Comparison of ENCODE assay signal across 8 mouse cellular contexts in genomic region chr14:19985912-19986613, GRCm38 (mm10). TPM values are rescaled to one million over a fixed set of nuclear protein-coding genes. Genes with fewer than 3 reads are reported as not detected.
DNase-seq lines count a peak whose midpoint lies in the region; ATAC-seq and TF ChIP-seq lines count a peak whose summit lies in the region.

No protein-coding gene starts in this region.

- no peaks in the 10 kb centered on the region for H3K36me3 ChIP-seq in embryonic facial prominence, embryonic 15.5 days
- no peaks in the 10 kb centered on the region for H3K36me3 ChIP-seq in hindbrain, postnatal 0 days (ENCODE audit: insufficient read depth, low read length)
- H3K36me3 ChIP-seq in midbrain, embryonic 14.5 days (ENCODE audit: control insufficient read depth, insufficient read depth, low read length) = no peaks in the 10 kb centered on the region

- no peak for DNase-seq in left cerebral cortex, adult 2 months (ENCODE audit: extremely low spot score in 1 of 2, low spot score in 2 of 2)
- DNase-seq in left cerebral cortex, adult 9 months (ENCODE audit: low spot score in 2 of 2) = no peak
- DNase-seq in hindbrain, postnatal 0 days (ENCODE audit: low spot score) = no peak
- no peak for DNase-seq in midbrain, embryonic 14.5 days
- DNase-seq in left cerebral cortex, postnatal 14 days (ENCODE audit: low spot score in 2 of 2) = no peak
- DNase-seq in right cerebral cortex, postnatal 10 days (ENCODE audit: low spot score in 2 of 2) = no peak
- DNase-seq in left cerebral cortex, adult 18-20 months (ENCODE audit: low spot score in 2 of 2) = no peak

- no peaks in the 10 kb centered on the region for H3K27me3 ChIP-seq in embryonic facial prominence, embryonic 15.5 days
- no peaks in the 10 kb centered on the region for H3K27me3 ChIP-seq in hindbrain, postnatal 0 days (ENCODE audit: insufficient read depth, low read length)
- H3K27me3 ChIP-seq in midbrain, embryonic 14.5 days (ENCODE audit: control insufficient read depth, insufficient read depth, low read length) = no peaks in the 10 kb centered on the region

- no peak overlapping the region for H3K4me3 ChIP-seq in left cerebral cortex, adult 2 months
- no peak overlapping the region for H3K4me3 ChIP-seq in embryonic facial prominence, embryonic 15.5 days (replicated peaks)
- no peak overlapping the region for H3K4me3 ChIP-seq in hindbrain, postnatal 0 days (ENCODE audit: low read length)
- H3K4me3 ChIP-seq in midbrain, embryonic 14.5 days (replicated peaks; ENCODE audit: low read depth, low read length) = peak overlapping the region; percentile 25; the same call in 1 of the 2 replicates

- peak overlapping the region; percentile 94 for H3K27ac ChIP-seq in left cerebral cortex, adult 2 months
- peak overlapping the region; percentile 84 for H3K27ac ChIP-seq in embryonic facial prominence, embryonic 15.5 days (replicated peaks)
- H3K27ac ChIP-seq in hindbrain, postnatal 0 days = peak overlapping the region; percentile 96
- peak overlapping the region; percentile 99 for H3K27ac ChIP-seq in midbrain, embryonic 14.5 days (replicated peaks; ENCODE audit: low read depth, low read length)

- H3K4me1 ChIP-seq in embryonic facial prominence, embryonic 15.5 days = peaks cover 31% of the 10 kb centered on the region
- H3K4me1 ChIP-seq in hindbrain, postnatal 0 days (ENCODE audit: insufficient read depth, low read length) = peaks cover 16% of the 10 kb centered on the region; the same call in 1 of the 2 replicates
- H3K4me1 ChIP-seq in midbrain, embryonic 14.5 days (ENCODE audit: control insufficient read depth, insufficient read depth, low read length) = peaks cover 37% of the 10 kb centered on the region

- 56% methylated on average over 8 of the region's 8 CpGs for WGBS in embryonic facial prominence, embryonic 15.5 days
- 18% methylated on average over 8 of the region's 8 CpGs for WGBS in hindbrain, postnatal 0 days
- 19% methylated on average over 8 of the region's 8 CpGs for WGBS in midbrain, embryonic 14.5 days

- H3K4me2 ChIP-seq in embryonic facial prominence, embryonic 15.5 days (replicated peaks) = peak overlapping the region; percentile 42
- H3K4me2 ChIP-seq in hindbrain, postnatal 0 days (ENCODE audit: low read depth, low read length) = peak overlapping the region; percentile 62
- peak overlapping the region; percentile 61 for H3K4me2 ChIP-seq in midbrain, embryonic 14.5 days (ENCODE audit: low read length)

- no peak for TF ChIP-seq CTCF in left cerebral cortex, adult 2 months (IDR thresholded peaks at IDR 0.05)
- TF ChIP-seq CTCF in hindbrain, postnatal 0 days (IDR thresholded peaks at IDR 0.05; ENCODE audit: low read depth) = no peak

- no peak overlapping the region for H3K9ac ChIP-seq in embryonic facial prominence, embryonic 15.5 days
- H3K9ac ChIP-seq in hindbrain, postnatal 0 days (replicated peaks; ENCODE audit: low read length) = peak overlapping the region; percentile 42; the same call in 1 of the 2 replicates
- peak overlapping the region; percentile 57 for H3K9ac ChIP-seq in midbrain, embryonic 14.5 days (replicated peaks; ENCODE audit: low read length)

- ATAC-seq in embryonic facial prominence, embryonic 15.5 days (ENCODE audit: insufficient number of reproducible peaks, low FRiP score, low TSS enrichment, low read depth) = no peak
- no peak for ATAC-seq in hindbrain, postnatal 0 days
- no peak for ATAC-seq in midbrain, embryonic 14.5 days (ENCODE audit: low FRiP score, low TSS enrichment)

- intact Hi-C loops in left cerebral cortex, adult 2 months (cut with DNase I) = loop anchor here (5.0 kb wide), 1 partner anchor 61 kb away; no protein-coding TSS in a partner anchor
- intact Hi-C loops in left cerebral cortex, postnatal 14 days (cut with DNase I) = loop anchor here (1.0 kb wide), 1 partner anchor 9 kb away; the partner anchor contains the start of gene Gng2

- no peaks in the 10 kb centered on the region for H3K9me3 ChIP-seq in embryonic facial prominence, embryonic 15.5 days (replicated peaks)
- H3K9me3 ChIP-seq in hindbrain, postnatal 0 days (ENCODE audit: low read length) = no peaks in the 10 kb centered on the region
- no peaks in the 10 kb centered on the region for H3K9me3 ChIP-seq in midbrain, embryonic 14.5 days (ENCODE audit: control insufficient read depth, low read length)

RNA-seq across cellular contexts. Expression of gene Gng2, which starts 8.6 kb away (rescaled TPM):
- total RNA-seq in left cerebral cortex, adult 2 months (2021) = 100 to 1,000 TPM; 195 to 206 TPM
- 56.9 and 67.6 TPM in 2 replicates for polyA plus RNA-seq in embryonic facial prominence, embryonic 15.5 days (2015; fragmentation: Nextera tagmentation; extraction: Ambion mirVana)
- total RNA-seq in hindbrain, postnatal 0 days (2014; rRNA removed) = 208 and 218 TPM in 2 replicates
- 229 and 265 TPM in 2 replicates for polyA plus RNA-seq in hindbrain, postnatal 0 days (2015; fragmentation: Nextera tagmentation; extraction: Ambion mirVana)
- 422 and 423 TPM in 2 replicates for polyA plus RNA-seq in midbrain, embryonic 14.5 days (2014; fragmentation: Nextera tagmentation; extraction: Ambion mirVana)
- 100 to 1,000 TPM; 346 to 354 TPM for total RNA-seq in left cerebral cortex, postnatal 14 days (2021)
- 100 to 1,000 TPM; 202 to 212 TPM for total RNA-seq in left cerebral cortex, adult 18-20 months (2021)
